Mouse (Mus musculus): Measurements from ENCODE around the gene Lurap1.

Lurap1 gene

DNA sequence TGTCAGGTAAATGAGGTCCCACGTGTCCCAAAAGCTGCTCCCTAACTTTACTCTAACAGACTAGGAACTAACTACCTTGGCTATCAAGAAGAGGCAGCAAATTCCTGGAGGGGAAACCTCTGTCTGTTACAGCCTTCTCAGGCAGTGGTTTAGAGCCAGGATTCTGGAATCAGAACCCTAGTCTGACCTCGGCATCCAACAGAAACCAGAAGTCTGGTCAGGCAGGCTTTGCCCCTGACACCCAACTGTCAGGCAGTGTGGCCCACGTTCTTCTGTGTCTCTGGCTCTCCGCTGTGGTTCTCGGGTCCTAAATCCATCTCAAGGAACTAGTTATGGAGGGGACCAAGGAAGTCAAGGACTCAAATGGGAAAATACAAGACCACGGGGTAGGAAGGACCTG lies at the start of gene Lurap1:
Gene Lurap1 (minus strand): TSS at position 101 of the 400 bp plus-strand sequence.
- DNase-seq (ENCODE audit: low spot score) = no peak

DNA sequence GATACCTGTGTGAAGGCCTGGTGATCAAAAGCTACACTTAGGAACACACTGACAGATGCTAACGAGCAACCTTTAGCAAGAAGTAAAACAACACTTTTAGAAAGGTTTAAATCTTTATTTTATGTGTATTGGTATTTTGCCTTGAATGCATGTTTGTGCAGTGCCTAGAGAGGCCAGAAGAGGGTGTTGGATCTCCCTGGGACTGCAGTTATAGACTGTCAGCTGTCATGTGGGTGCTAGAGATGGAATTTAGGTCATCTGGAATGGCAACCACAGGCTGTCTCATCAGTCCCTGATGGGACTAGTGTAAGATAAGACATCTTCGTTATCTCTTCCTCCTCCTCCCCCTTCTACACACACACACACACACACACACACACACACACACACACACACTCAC lies 47.3 kb upstream of the Lurap1 start:
- DNase-seq (ENCODE audit: low spot score) = no peak

GRCm38 (mm10) chr4:116193583-116194383 lies 42.6 kb upstream of the Lurap1 start:
- DNase-seq (ENCODE audit: low spot score) = no peak

DNA sequence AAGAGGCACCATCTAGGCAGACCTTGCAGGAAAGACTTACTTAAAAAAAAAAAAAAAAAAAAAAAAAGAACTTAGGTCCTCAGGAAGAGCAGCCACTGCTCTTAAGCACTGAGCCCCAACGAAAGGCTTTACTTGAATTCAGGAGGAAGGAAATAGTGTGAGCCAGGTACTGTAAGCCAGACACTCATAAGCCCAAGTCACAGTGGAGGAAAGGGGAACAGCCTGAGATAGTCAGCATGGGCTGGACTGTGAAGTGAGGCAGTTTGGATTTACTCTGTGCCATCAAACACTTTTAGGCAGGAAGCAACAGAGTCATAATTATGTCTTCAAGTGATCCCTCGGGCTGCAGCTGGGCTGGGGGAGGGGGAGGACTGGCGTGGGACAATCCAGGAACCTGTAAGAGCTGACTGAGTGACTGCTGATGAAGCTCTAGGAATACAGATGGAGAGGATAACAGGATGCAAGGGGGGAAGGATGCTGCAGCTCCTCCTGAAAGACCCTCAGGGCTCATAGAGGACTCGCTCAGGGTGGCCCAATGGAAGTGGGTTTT lies 41.2 kb upstream of the Lurap1 start:
- DNase-seq (ENCODE audit: low spot score) = no peak

- DNase-seq (ENCODE audit: low spot score) = no peak
Measured at GRCm38 (mm10) chr4:116185083-116185482, 33.9 kb upstream of the Lurap1 start.

DNA sequence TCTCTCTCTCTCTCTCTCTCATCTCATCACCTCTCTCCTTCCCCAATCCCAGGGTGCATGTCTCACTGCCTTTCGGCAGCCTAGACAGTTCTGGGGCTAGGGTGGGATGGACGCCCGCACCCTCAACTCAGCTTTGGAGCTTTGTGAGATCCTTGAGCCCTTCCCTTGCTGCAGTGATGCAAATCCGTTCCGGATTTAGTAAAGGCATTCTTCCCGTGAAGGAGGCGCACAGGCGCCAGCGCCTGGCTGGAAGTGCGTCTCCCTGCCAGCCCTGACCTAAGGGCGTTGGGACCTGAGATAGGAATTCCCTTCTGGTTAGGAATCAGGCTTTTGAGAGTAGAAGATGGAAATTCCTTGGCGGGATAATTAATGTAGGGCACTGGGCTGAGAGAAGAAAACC lies 31.6 kb upstream of the Lurap1 start:
- DNase-seq (ENCODE audit: low spot score) = no peak

DNA sequence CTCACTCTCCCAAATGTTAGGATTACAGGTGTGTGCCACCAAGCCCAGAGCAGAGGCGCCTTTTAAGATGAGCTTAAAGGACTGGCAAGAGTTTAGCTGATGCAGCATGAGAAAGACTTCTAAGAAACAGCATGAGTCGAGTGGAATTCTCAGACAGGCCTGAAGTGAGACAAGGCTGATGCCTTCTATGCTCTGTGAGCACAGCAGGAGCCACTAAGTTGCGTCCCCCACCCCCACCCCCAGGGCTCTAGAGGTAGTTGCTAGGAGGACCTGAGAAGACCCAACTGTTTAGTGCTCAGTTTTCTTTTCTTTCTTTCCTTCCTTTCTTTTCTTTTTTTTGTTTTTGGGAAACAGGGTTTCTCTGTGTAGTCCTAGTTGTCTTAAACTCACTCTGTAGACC lies 30.9 kb upstream of the Lurap1 start:
- no peak for DNase-seq (ENCODE audit: low spot score)

DNA sequence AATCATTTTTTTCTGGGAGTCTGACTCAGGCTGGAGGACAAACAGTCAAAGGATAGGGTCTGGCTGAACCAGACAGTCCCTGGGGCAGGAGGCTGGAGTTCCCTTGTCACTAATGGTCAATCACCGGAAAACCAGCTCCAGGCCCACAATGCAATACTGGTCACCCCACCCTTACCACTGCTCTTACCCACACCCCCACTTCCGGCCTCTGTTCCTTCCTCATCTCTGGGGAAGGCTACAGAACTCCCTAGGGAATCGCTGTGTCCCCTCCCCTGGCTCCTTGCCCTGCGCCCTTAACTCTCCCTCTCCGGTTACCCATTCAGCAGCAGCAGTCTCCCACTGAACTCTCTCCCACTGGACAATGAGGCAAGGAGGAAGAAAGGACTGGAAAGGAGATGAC lies 26.0 kb upstream of the Lurap1 start:
- peak; percentile 27 for DNase-seq (ENCODE audit: low spot score)

DNA sequence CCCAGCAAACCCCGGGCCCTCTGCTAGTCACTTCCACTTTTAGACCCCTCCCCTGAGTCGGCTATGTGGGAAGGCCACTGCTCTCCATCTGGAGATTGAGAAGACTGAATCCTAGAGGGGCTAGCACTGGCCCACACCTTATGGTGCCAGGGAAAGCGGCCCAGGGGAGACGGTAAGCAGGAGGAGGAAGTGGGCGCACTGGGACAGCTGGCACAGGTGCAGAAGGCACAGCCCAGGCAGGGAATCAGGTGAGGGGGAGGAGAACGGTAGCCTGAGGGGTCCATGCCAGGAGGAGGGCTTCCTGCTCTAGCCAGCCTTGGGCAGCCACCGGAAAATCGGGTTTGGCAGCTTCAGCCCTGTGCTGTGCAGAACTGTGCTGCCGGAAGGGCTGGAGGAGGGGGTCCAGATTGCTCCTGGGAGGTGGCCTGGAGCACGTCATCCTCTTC lies 25.4 kb upstream of the Lurap1 start:
- no peak for DNase-seq (ENCODE audit: low spot score)

- no peak for DNase-seq (ENCODE audit: low spot score)
Measured at GRCm38 (mm10) chr4:116175711-116176542, 24.8 kb upstream of the Lurap1 start.

GRCm38 (mm10) chr4:116175136-116175535 lies 24.0 kb upstream of the Lurap1 start:
- DNase-seq (ENCODE audit: low spot score) = no peak

- DNase-seq (ENCODE audit: low spot score) = no peak
Measured at GRCm38 (mm10) chr4:116174466-116175116, 23.5 kb upstream of the Lurap1 start.

GRCm38 (mm10) chr4:116173752-116174151 lies 22.6 kb upstream of the Lurap1 start:
- DNase-seq (ENCODE audit: low spot score) = no peak

DNA sequence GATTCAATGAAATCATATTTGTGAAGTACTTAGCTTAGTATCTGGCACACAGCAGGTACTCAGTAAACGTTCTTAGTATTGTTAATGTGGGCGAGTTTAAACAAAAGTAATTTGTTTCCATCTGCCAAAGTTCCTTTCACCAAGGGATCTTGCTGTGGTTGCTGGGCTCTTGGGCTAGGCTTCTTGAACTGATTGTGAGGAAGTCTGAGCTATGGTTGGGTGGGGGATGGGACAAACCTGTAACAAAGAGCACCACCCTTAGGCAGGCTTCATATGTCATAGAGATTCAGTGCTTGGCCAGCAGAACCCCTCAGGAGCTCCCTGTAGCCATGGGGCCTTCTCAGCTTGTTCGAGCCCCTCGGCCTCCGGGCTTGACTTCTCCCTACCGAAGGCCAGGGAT lies 21.9 kb upstream of the Lurap1 start, which contains the start of the genes 1700042G07Rik and Gm49337:
Gene 1700042G07Rik (plus strand): TSS at position 301 of the 400 bp plus-strand sequence.
Gene Gm49337 (plus strand): TSS at position 313 of the 400 bp plus-strand sequence.
- no peak for DNase-seq (ENCODE audit: low spot score)

DNA sequence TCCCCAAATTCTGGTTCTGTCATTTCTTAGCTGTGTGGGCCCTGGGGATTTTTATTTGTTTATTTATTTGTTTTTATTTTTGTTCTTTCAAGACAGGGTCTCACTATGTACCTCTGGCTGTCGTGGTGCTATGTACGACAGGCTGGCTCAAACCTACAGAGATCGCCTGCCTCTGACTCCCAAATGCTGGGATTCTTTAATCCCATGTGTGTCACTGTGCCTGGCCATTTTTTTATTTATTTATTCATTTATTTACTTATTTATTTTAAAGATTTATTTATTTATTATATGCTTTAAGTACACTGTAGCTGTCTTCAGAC lies 18.2 kb upstream of the Lurap1 start:
- no peak for DNase-seq (ENCODE audit: low spot score)

- no peak for DNase-seq (ENCODE audit: low spot score)
Measured at GRCm38 (mm10) chr4:116168617-116169352, 17.6 kb upstream of the Lurap1 start.

DNA sequence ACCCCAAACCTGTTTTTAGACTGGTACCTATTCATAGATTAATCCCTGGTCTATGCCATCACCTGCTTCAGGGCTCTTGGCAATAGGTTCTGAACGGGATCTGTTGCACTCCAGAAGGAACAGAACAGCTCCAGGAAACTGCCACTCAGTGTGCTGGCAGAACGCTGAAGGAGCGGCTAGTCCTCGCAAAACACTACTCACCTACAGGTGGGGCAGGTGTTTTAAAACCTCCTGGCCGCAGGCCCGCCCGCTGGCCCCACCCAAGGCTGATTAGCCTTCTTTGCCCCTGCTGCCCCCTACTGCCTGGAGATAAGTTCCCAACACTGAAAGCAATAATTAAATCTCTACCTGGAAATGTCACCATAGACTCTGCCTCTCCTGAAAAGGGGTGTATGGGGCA lies 16.3 kb upstream of the Lurap1 start, which contains the start of gene Tspan1:
Gene Tspan1 (minus strand): TSS at position 198 of the 400 bp plus-strand sequence.
- DNase-seq (ENCODE audit: low spot score) = no peak

DNA sequence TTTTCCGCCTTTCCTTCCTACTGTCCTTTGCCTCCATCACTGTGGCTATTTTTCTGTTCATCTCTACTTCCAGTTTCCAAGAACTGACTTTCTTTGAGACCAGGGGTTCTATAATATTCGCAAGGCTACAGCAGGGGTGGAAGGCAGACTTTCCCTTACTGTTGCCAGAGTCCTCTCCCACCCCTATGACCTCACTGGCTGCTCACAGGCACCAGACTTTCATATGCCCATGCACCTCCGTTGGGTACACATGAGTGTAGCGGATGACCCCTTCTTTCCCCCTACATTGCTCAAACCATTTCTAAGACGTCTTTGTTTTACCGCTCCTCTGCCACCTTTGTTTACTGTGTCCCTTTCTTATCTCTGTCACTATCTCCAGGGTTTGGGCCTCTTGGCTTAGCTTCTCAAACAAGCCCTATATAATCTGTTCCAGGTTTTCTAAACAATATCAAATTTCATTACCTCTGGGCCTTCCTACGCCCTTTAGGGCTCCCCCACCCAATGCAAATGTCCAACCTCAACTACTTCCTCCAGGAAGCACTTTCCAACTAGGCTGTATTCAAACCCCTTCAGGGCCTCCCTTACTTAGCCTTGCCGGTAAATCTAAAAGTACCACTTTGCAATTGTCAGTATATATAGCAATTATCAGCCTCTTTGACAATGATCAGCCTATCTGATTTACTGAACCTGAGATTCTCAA lies 14.7 kb upstream of the Lurap1 start:
- no peak for DNase-seq (ENCODE audit: low spot score)

DNA sequence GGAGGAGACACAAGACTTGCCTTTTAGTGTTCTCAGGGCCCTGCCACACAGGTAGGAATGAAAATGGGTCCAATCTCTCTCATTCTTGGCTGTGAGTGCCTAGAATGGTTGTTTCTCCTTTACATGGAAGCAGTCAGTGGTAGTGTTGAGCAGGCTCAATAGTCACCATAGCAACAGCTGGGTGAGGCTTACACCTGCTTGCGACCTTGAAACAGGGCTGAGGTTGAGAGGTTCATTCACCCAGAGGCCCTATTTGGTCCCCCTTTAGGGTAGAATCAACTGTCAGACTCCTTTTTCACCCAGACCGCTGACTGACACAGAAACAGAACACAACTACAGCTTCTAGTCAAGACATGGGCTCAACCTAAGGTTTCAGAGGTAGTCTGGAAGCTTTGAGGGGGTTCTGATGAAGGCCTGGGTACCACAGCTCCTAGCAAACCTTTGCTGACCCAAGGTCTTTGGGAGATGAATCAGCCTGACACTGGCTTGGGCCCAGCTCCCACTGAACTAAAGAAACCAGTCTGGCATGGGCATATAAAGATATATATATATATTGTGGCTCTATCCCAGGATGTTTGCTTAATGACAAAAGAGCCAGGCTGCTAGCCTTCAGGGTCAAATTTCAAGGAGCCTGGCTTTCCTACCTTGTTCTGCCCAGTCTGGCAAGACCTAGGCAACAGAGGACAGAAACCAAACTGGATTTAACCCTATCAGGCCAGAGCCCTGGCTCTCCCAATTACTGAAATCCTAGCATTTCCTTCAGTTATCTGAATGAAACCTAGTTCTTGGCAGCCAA lies 13.8 kb upstream of the Lurap1 start:
- DNase-seq (ENCODE audit: low spot score) = no peak

GRCm38 (mm10) chr4:116162142-116162541 lies 11.0 kb upstream of the Lurap1 start:
- DNase-seq (ENCODE audit: low spot score) = no peak
